Mouse (Mus musculus) stomach, postnatal 0 days (tissue): ENCODE measurements at regions not wholly inside any gene's neighbourhood (a gene's known extent, or its start where the extent isn't known, plus 50 kb on each side); places are given as distances from the start of the nearest gene placed in this dataset.

Experiments used
- CTCF ChIP-seq: IDR thresholded peaks from 2 replicates; pipeline ENCODE4 v1.5.1; 2016; ENCODE audit warnings: antibody characterized with exemption, low read depth, mild to moderate bottlenecking, moderate library complexity
- EP300 ChIP-seq: optimal IDR thresholded peaks from 2 replicates; pipeline ENCODE3; 2016; ENCODE audit warnings: antibody characterized with exemption

GRCm38 (mm10) chr8:35125179-35125578 lies 640.4 kb upstream of the Gm19410 start:
- no peak for TF ChIP-seq CTCF
- TF ChIP-seq EP300 = no peak
